Mouse (Mus musculus) kidney, adult 8-10 months (tissue): ENCODE data around the gene Wfdc13.
"Not testable (repeated sequence)": the region's sequence is repeated elsewhere in the genome, so short reads cannot be mapped to it uniquely, and the experiment has no call there.

Experiments
- DNase-seq, 2 experiments: peaks; one replicate each; pipeline ENCODE4 v3.0.0; 2022

Wfdc13 gene

GRCm38 (mm10) chr2:164716194-164716786 lies 31.4 kb downstream of the Wfdc13 start:
- not testable (repeated sequence) for DNase-seq

- no peak for DNase-seq
These were observed 38.4 kb downstream of the Wfdc13 start for GRCm38 (mm10) chr2:164723276-164723675.

- peak; percentile 77 to 78 for DNase-seq
These were observed 41.1 kb downstream of the Wfdc13 start for GRCm38 (mm10) chr2:164725895-164726619.

- DNase-seq: no peak
These were observed 46.8 kb downstream of the Wfdc13 start for GRCm38 (mm10) chr2:164731719-164732118.

GRCm38 (mm10) chr2:164733259-164733658 lies 48.4 kb downstream of the Wfdc13 start:
- no peak for DNase-seq

- no peak for DNase-seq
These were observed 49.9 kb downstream of the Wfdc13 start for GRCm38 (mm10) chr2:164734839-164735238.

GRCm38 (mm10) chr2:164735446-164735845 lies 50.5 kb downstream of the Wfdc13 start:
- DNase-seq: no peak
